Mouse (Mus musculus): Measurements from ENCODE around the gene Gm14151. TPM values are rescaled to one million over a fixed set of nuclear protein-coding genes. Genes with fewer than 3 reads are reported as not detected.
"Not testable (repeated sequence)": the region's sequence is repeated elsewhere in the genome, so short reads cannot be mapped to it uniquely, and the experiment has no call there.

Gene Gm14151
- not detected in 2 replicates for polyA plus RNA-seq (2015; fragmentation: Nextera tagmentation; extraction: Ambion mirVana)

DNA sequence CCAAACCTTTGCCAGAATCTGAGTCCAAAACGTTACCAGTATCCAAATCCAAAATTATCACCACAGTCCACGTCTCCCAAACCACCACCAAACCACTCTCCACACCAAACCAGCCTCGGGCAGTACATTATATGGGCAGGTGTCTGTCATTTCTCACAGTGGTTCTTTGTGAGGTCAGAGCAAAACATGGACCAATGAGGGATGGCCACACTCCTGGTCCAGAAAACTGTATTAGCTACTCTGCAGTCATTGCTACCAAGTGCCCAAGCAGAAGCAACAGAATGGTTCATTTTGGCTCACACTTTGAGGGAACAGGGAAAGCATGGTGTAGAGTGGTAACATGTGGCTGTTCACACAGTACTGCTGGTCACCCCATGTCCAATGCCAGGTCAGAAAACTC lies at the start of gene Gm14151:
Gm14151 (minus strand) TSS at position 101 of the 400 bp plus-strand sequence.
- DNase-seq (ENCODE audit: low spot score): not testable (repeated sequence)

DNA sequence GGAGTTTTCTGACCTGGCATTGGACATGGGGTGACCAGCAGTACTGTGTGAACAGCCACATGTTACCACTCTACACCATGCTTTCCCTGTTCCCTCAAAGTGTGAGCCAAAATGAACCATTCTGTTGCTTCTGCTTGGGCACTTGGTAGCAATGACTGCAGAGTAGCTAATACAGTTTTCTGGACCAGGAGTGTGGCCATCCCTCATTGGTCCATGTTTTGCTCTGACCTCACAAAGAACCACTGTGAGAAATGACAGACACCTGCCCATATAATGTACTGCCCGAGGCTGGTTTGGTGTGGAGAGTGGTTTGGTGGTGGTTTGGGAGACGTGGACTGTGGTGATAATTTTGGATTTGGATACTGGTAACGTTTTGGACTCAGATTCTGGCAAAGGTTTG lies 5.8 kb upstream of the Gm14151 start, which contains the start of gene Gm14147:
Gm14147 (plus strand) TSS at position 301 of the 400 bp plus-strand sequence.
- H3K27me3 ChIP-seq (replicated peaks; ENCODE audit: insufficient read depth, low read length); H3K4me1 ChIP-seq (ENCODE audit: insufficient read depth, low read depth, low read length); H3K9me3 ChIP-seq (ENCODE audit: low read length); H3K4me2 ChIP-seq (replicated peaks; ENCODE audit: low read depth, low read length); DNase-seq (ENCODE audit: low spot score); H3K36me3 ChIP-seq (ENCODE audit: insufficient read depth, low read length); H3K9ac ChIP-seq (replicated peaks; ENCODE audit: low read depth); H3K4me3 ChIP-seq (ENCODE audit: low read depth, low read length); ATAC-seq; H3K27ac ChIP-seq (ENCODE audit: low read length): not testable (repeated sequence)
- WGBS: no CpG with 5 or more reads among the region's 3 CpGs

More for the DNA sequence above, at the start of gene Gm14151:
- H3K27ac ChIP-seq (ENCODE audit: low read length); H3K36me3 ChIP-seq (ENCODE audit: insufficient read depth, low read length); H3K4me3 ChIP-seq (ENCODE audit: low read depth, low read length); H3K9me3 ChIP-seq (ENCODE audit: low read length); H3K4me2 ChIP-seq (replicated peaks; ENCODE audit: low read depth, low read length); H3K9ac ChIP-seq (replicated peaks; ENCODE audit: low read depth); H3K4me1 ChIP-seq (ENCODE audit: insufficient read depth, low read depth, low read length); H3K27me3 ChIP-seq (replicated peaks; ENCODE audit: insufficient read depth, low read length); ATAC-seq: not testable (repeated sequence)
- no CpG with 5 or more reads among the region's 3 CpGs for WGBS

DNA sequence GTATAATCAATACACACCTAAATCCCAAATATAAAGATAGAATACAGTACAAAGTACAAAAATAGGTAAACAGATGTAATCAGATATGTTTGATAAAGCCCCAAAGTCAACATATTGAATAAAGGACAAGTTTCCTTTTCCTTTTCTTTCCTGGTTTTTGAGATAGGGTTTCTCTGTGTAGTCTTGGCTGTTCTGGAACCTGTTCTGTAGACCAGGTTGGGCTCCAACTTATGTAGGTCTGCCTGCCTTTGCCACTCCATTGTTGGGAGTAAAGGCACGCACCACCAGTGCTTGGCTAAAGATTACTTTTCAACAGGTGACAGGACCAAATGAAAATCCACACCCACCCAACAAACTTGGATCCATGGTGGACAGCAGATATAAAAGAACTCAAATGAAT lies 35.5 kb downstream of the Gm14151 start:
- ATAC-seq: no peak
- Histone ChIP-seq H3K4me3 (ENCODE audit: low read depth, low read length) (no peak overlapping the region), H3K9me3 (ENCODE audit: low read length) (no peaks in the 10 kb centered on the region), H3K27me3 (replicated peaks; ENCODE audit: insufficient read depth, low read length) (no peaks in the 10 kb centered on the region), H3K27ac (ENCODE audit: low read length) (no peak overlapping the region), H3K4me1 (ENCODE audit: insufficient read depth, low read depth, low read length) (no peaks in the 10 kb centered on the region), H3K4me2 (replicated peaks; ENCODE audit: low read depth, low read length) (no peak overlapping the region), H3K9ac (replicated peaks; ENCODE audit: low read depth) (no peak overlapping the region), H3K36me3 (ENCODE audit: insufficient read depth, low read length) (no peaks in the 10 kb centered on the region)
- 66% methylated on average over 1 of the region's 1 CpGs for WGBS
- TF ChIP-seq CTCF (IDR thresholded peaks at IDR 0.05) (no peak), EP300 (IDR thresholded peaks at IDR 0.05) (no peak)
- peak; percentile 3 for DNase-seq (ENCODE audit: low spot score)

DNA sequence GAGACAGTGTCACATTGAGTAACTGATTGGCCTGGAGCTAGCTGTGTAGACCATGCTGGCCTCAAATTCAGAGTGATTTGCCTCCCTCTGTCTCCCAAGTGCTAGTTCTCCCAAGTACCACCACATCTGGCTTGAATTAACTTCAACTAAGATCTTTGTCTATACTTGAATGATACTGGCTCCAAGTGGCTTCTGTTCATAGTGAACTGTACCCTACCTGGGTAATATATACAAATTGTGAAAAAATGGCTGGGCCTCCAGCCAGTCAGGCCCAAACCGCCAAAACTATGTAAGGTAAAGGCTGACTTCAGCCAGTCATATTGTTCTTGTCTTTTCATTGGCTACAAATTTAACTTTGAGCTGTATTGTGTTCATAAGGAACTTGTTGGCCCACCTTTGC lies 51.7 kb downstream of the Gm14151 start:
- H3K9me3 ChIP-seq (ENCODE audit: low read length): no peaks in the 10 kb centered on the region
- no peak overlapping the region for H3K4me3 ChIP-seq (ENCODE audit: low read depth, low read length)
- H3K27me3 ChIP-seq (replicated peaks; ENCODE audit: insufficient read depth, low read length): no peaks in the 10 kb centered on the region
- no peaks in the 10 kb centered on the region for H3K36me3 ChIP-seq (ENCODE audit: insufficient read depth, low read length)
- H3K27ac ChIP-seq (ENCODE audit: low read length): no peak overlapping the region
- no peak overlapping the region for H3K9ac ChIP-seq (replicated peaks; ENCODE audit: low read depth)
- H3K4me2 ChIP-seq (replicated peaks; ENCODE audit: low read depth, low read length): no peak overlapping the region
- no peak for DNase-seq (ENCODE audit: low spot score)
- H3K4me1 ChIP-seq (ENCODE audit: insufficient read depth, low read depth, low read length): peaks cover 11% of the 10 kb centered on the region; the same call in 1 of the 2 replicates
- 82% methylated on average over 1 of the region's 1 CpGs for WGBS
- no peak for TF ChIP-seq CTCF (IDR thresholded peaks at IDR 0.05)
- no peak for TF ChIP-seq EP300 (IDR thresholded peaks at IDR 0.05)
- no peak for ATAC-seq

DNA sequence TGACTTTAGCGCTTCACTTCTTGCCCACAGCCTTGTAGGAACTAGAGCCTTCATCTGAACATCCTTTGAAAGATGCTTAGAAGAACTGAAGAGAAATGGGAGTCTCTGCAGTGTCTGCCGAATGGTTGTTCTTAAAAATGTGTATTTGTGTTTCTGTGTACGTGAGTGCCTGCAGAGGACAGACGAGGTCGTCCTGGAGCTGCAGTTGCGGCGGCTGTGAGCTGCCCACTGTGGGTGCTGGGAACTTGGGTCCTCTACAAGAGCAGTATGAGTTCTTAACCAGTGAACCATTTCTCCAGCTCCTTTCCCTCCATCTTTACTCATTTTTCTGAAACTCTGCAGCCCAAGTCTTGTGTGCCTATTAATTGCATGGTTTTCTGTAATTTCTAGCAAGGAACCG lies 52.4 kb downstream of the Gm14151 start:
- Histone ChIP-seq H3K9me3 (ENCODE audit: low read length) (no peaks in the 10 kb centered on the region), H3K36me3 (ENCODE audit: insufficient read depth, low read length) (no peaks in the 10 kb centered on the region), H3K4me3 (ENCODE audit: low read depth, low read length) (peak overlapping the region; percentile 87), H3K4me1 (ENCODE audit: insufficient read depth, low read depth, low read length) (peaks cover 11% of the 10 kb centered on the region; the same call in 1 of the 2 replicates), H3K27ac (ENCODE audit: low read length) (peak overlapping the region; percentile 20), H3K9ac (replicated peaks; ENCODE audit: low read depth) (peak overlapping the region; percentile 95), H3K4me2 (replicated peaks; ENCODE audit: low read depth, low read length) (peak overlapping the region; percentile 97), H3K27me3 (replicated peaks; ENCODE audit: insufficient read depth, low read length) (no peaks in the 10 kb centered on the region)
- ATAC-seq (no peak), DNase-seq (ENCODE audit: low spot score) (no peak)
- no peak for TF ChIP-seq EP300 (IDR thresholded peaks at IDR 0.05)
- no peak for TF ChIP-seq CTCF (IDR thresholded peaks at IDR 0.05)
- WGBS: 33% methylated on average over 8 of the region's 8 CpGs

DNA sequence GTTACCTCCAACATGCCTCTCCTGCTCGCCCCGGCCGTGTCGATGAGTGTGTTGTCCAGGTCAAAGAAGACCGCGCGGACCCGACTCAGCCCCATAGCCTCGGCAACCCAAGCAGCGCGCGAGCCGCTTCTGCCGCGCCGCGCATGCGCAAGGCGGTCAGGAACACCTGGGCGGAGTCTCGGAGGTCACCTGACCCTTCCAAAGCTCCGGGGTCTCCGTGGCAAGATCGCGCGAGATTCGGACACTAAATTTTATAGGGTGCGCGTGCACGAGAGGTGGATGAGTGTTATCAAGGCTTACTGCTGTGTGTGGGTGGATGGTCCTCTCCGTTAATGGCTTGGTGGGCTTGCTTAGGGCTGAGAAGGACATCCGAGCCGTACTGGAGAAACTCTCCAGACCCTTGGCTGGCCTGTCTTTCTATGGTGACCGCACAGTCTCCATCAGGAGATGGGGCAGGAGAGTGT lies 52.9 kb downstream of the Gm14151 start, which contains the start of the genes Ninl and Nanp:
Ninl (minus strand) TSS at position 151 of the 464 bp plus-strand sequence.
Nanp (minus strand) TSS at position 167 of the 464 bp plus-strand sequence.
- ATAC-seq (peak; percentile 97), DNase-seq (ENCODE audit: low spot score) (peak; percentile 98)
- WGBS: under 1% methylated on average over 31 of the region's 34 CpGs
- Histone ChIP-seq H3K4me3 (ENCODE audit: low read depth, low read length) (peak within 1 kb of the TSS; percentile 87), H3K9me3 (ENCODE audit: low read length) (no peaks in the 10 kb centered on the region), H3K4me1 (ENCODE audit: insufficient read depth, low read depth, low read length) (peaks cover 11% of the 10 kb centered on the region; the same call in 1 of the 2 replicates), H3K27me3 (replicated peaks; ENCODE audit: insufficient read depth, low read length) (no peaks in the 10 kb centered on the region), H3K9ac (replicated peaks; ENCODE audit: low read depth) (peak within 1 kb of the TSS; percentile 95), H3K36me3 (ENCODE audit: insufficient read depth, low read length) (no peaks in the 10 kb centered on the region), H3K4me2 (replicated peaks; ENCODE audit: low read depth, low read length) (peak within 1 kb of the TSS; percentile 97), H3K27ac (ENCODE audit: low read length) (peak within 1 kb of the TSS; percentile 73)
- TF ChIP-seq EP300 (IDR thresholded peaks at IDR 0.05): no peak
- no peak for TF ChIP-seq CTCF (IDR thresholded peaks at IDR 0.05)
